Mouse (Mus musculus): ENCODE measurements around the gene Asap2.

GRCm38 (mm10) chr12:21122818-21123217 lies 132.6 kb downstream of the Asap2 start:
- TF ChIP-seq CTCF (IDR thresholded peaks at IDR 0.05; ENCODE audit: low read depth): no peak
- no peak for TF ChIP-seq EP300 (IDR thresholded peaks at IDR 0.05; ENCODE audit: low read depth)
